In genomic region chr17:28987713-28988112, GRCm38 (mm10) we compare ENCODE assay signal across 9 mouse cellular contexts. TPM values are rescaled to one million over a fixed set of nuclear protein-coding genes. Genes with fewer than 3 reads are reported as not detected.
A peak's percentile ranks its signal among the peaks of the same experiment; 100 is the strongest.
DNase-seq lines count a peak whose midpoint lies in the region.
"Had no signal": no experiment of that assay in that cellular context is flagged by ENCODE, and none has a peak within 500 bp of the region (broad histone marks: within the 10 kb centered on the region; RNA-seq: fewer than 3 reads in every experiment).

No protein-coding gene starts in this region.

- no peaks in the 10 kb centered on the region for H3K9me3 ChIP-seq in heart, embryonic 10.5 days

- peaks cover 88% of the 10 kb centered on the region for H3K36me3 ChIP-seq in heart, embryonic 10.5 days

- H3K27ac ChIP-seq in heart, embryonic 10.5 days = no peak overlapping the region

- DNase-seq in heart, adult 11 months = peak; percentile 89
- no peak for DNase-seq in heart, embryonic 10.5 days (ENCODE audit: low spot score)
- peak; percentile 22 for DNase-seq in right cerebral cortex, adult 18-20 months
- no peak for DNase-seq in right cerebral cortex, adult 2 months (ENCODE audit: low spot score in 2 of 2)
- DNase-seq in c-Kit-positive CD71-negative TER-119-negative erythroid progenitor cells, embryonic 14.5 days (ENCODE audit: low read depth) = peak; percentile 53
- peak; percentile 46 to 64 for DNase-seq in kidney, postnatal 4 days
- DNase-seq in spleen, adult 12 weeks (ENCODE audit: low spot score) = peak; percentile 36
- DNase-seq in layer of hippocampus, adult 9-11 months = no peak

- H3K4me3 ChIP-seq in heart, embryonic 10.5 days = no peak overlapping the region

- 66% methylated on average over 4 of the region's 4 CpGs for WGBS in heart, embryonic 10.5 days

- H3K4me1 ChIP-seq in heart, embryonic 10.5 days = peaks cover 5% of the 10 kb centered on the region

- no peaks in the 10 kb centered on the region for H3K27me3 ChIP-seq in heart, embryonic 10.5 days (ENCODE audit: insufficient read depth, poor library complexity, severe bottlenecking)

RNA-seq across cellular contexts. Expression of gene Stk38, which starts 20.1 kb away (rescaled TPM):
- 92.2 and 93.7 TPM in 2 replicates for polyA plus RNA-seq in heart, embryonic 10.5 days (2016; fragmentation: Nextera tagmentation; extraction: Ambion mirVana)

RNA-seq across cellular contexts. Expression of gene Kctd20, which starts 36.0 kb away (rescaled TPM):
- 80.3 and 85.4 TPM in 2 replicates for polyA plus RNA-seq in heart, embryonic 10.5 days (2016; fragmentation: Nextera tagmentation; extraction: Ambion mirVana)

RNA-seq across cellular contexts. Expression of gene Pxt1, which starts 44.1 kb away (rescaled TPM):
- polyA plus RNA-seq in heart, embryonic 10.5 days (2016; fragmentation: Nextera tagmentation; extraction: Ambion mirVana) = 0.21 and 0.26 TPM in 2 replicates
- polyA plus RNA-seq: stomach, embryonic 14.5 days had no signal

RNA-seq across cellular contexts. Expression of gene Srsf3, which starts 44.7 kb away (rescaled TPM):
- 433 and 498 TPM in 2 replicates for polyA plus RNA-seq in heart, embryonic 10.5 days (2016; fragmentation: Nextera tagmentation; extraction: Ambion mirVana)

Comparison
In these comparisons a context has a peak if more than half of its experiments do, and no peak if none do; other contexts are left out.
1. DNase-seq: peak in heart, adult 11 months (single experiment), right cerebral cortex, adult 18-20 months (single experiment), c-Kit-positive CD71-negative TER-119-negative erythroid progenitor cells, embryonic 14.5 days (single experiment), kidney, postnatal 4 days (2 of 2) and spleen, adult 12 weeks (single experiment); none in heart, embryonic 10.5 days (single experiment), right cerebral cortex, adult 2 months (0 of 2) and layer of hippocampus, adult 9-11 months (single experiment).